Mouse (Mus musculus): ENCODE results near the gene Atoh8. TPM values are rescaled to one million over a fixed set of nuclear protein-coding genes. Genes with fewer than 3 reads are reported as not detected.
A peak's percentile ranks its signal among the peaks of the same experiment; 100 is the strongest.

Atoh8 gene
- polyA plus RNA-seq, 1 experiment from 2014 or later, result 32.2 TPM

DNA sequence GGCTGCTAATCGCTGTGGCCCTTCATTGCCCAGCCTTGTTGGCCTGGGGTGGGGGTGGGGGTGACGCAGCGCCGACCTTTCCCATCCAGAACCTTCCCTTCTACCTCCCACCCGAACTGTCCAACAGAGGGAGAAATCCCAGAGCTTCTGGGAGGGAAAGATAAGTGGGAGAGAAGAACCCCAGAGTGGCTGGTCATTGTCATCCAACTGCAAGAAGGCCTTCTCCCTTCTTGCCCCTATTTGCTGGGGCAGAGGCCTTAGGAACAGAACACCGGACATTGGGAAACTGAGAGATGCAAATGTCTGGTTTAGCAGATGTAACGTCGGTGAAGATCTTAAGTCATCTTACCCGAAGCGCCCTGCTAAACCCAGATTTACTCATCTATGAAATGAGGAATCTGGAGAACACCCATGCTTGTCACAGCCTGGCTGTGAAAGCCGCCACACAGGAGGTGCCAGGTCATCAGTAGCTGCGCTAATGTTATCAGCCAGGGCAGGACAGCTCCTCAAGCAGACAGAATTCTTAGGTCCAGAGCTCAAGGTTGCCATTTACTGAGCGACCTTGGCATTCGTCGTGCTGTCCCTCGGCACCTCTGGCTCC, 530 bp upstream of the Atoh8 start:
- no peak for ATAC-seq (ENCODE audit: low read depth)
- H3K9ac ChIP-seq (ENCODE audit: low read length), result peak overlapping the region; percentile 75
- 46% methylated on average over 16 of the region's 16 CpGs for WGBS
- H3K4me3 ChIP-seq (ENCODE audit: low read length), result peak overlapping the region; percentile 87
- H3K27me3 ChIP-seq (ENCODE audit: control insufficient read depth, insufficient read depth, low read depth, low read length), result no peaks in the 10 kb centered on the region; the same call in 1 of the 2 replicates
- H3K27ac ChIP-seq (ENCODE audit: low read length), result peak overlapping the region; percentile 95
- H3K4me2 ChIP-seq (ENCODE audit: low read depth, low read length), result peak overlapping the region; percentile 71
- no peaks in the 10 kb centered on the region for H3K9me3 ChIP-seq (ENCODE audit: control insufficient read depth, low read length)
- no peaks in the 10 kb centered on the region for H3K36me3 ChIP-seq (ENCODE audit: control insufficient read depth, insufficient read depth, low read length)
- peaks cover 57% of the 10 kb centered on the region for H3K4me1 ChIP-seq (replicated peaks; ENCODE audit: control insufficient read depth, insufficient read depth, low read length)

GRCm38 (mm10) chr6:72234372-72235097, 842 bp downstream of the Atoh8 start:
- Histone ChIP-seq H3K36me3 (ENCODE audit: control insufficient read depth, insufficient read depth, low read length) (no peaks in the 10 kb centered on the region), H3K4me2 (ENCODE audit: low read depth, low read length) (peak overlapping the region; percentile 71), H3K27me3 (ENCODE audit: control insufficient read depth, insufficient read depth, low read depth, low read length) (no peaks in the 10 kb centered on the region; the same call in 1 of the 2 replicates), H3K9me3 (ENCODE audit: control insufficient read depth, low read length) (no peaks in the 10 kb centered on the region), H3K4me3 (ENCODE audit: low read length) (peak overlapping the region; percentile 87), H3K27ac (ENCODE audit: low read length) (peak overlapping the region; percentile 95), H3K4me1 (replicated peaks; ENCODE audit: control insufficient read depth, insufficient read depth, low read length) (peaks cover 59% of the 10 kb centered on the region), H3K9ac (ENCODE audit: low read length) (peak overlapping the region; percentile 75)
- WGBS, result under 1% methylated on average over 79 of the region's 79 CpGs
- peak; percentile 44 for ATAC-seq (ENCODE audit: low read depth)

DNA sequence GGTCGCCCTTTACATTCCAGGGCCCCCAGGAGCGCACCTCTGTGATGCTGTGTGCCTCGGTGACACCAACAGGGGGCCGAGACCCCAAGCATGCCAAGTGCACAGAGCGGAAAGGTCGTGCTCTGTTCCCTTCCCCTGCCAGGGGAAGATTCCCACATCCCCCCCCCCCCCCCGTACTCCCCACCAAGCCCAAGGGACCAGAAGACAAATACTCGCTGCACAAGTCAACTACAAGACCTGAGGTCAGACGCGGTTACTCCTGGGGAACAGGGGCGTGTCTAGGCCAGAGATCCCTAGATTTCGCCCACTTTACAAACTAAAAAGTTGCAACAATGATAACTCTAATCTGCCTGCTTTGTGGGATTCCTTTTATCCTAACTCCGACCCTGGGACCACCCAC, 1.4 kb downstream of the Atoh8 start:
- Histone ChIP-seq H3K4me3 (ENCODE audit: low read length) (peak overlapping the region; percentile 87), H3K27ac (ENCODE audit: low read length) (peak overlapping the region; percentile 95), H3K9me3 (ENCODE audit: control insufficient read depth, low read length) (no peaks in the 10 kb centered on the region), H3K27me3 (ENCODE audit: control insufficient read depth, insufficient read depth, low read depth, low read length) (no peaks in the 10 kb centered on the region; the same call in 1 of the 2 replicates), H3K9ac (ENCODE audit: low read length) (peak overlapping the region; percentile 75), H3K4me2 (ENCODE audit: low read depth, low read length) (peak overlapping the region; percentile 71), H3K36me3 (ENCODE audit: control insufficient read depth, insufficient read depth, low read length) (no peaks in the 10 kb centered on the region), H3K4me1 (replicated peaks; ENCODE audit: control insufficient read depth, insufficient read depth, low read length) (peaks cover 57% of the 10 kb centered on the region)
- 2% methylated on average over 13 of the region's 13 CpGs for WGBS
- ATAC-seq (ENCODE audit: low read depth), result no peak

GRCm38 (mm10) chr6:72232870-72233269, 2.5 kb downstream of the Atoh8 start:
- Histone ChIP-seq H3K4me1 (replicated peaks; ENCODE audit: control insufficient read depth, insufficient read depth, low read length) (peaks cover 57% of the 10 kb centered on the region), H3K9ac (ENCODE audit: low read length) (peak overlapping the region; percentile 75), H3K27me3 (ENCODE audit: control insufficient read depth, insufficient read depth, low read depth, low read length) (no peaks in the 10 kb centered on the region; the same call in 1 of the 2 replicates), H3K36me3 (ENCODE audit: control insufficient read depth, insufficient read depth, low read length) (no peaks in the 10 kb centered on the region), H3K27ac (ENCODE audit: low read length) (no peak overlapping the region), H3K4me2 (ENCODE audit: low read depth, low read length) (peak overlapping the region; percentile 71), H3K4me3 (ENCODE audit: low read length) (peak overlapping the region; percentile 87), H3K9me3 (ENCODE audit: control insufficient read depth, low read length) (no peaks in the 10 kb centered on the region)
- WGBS, result 51% methylated on average over 5 of the region's 5 CpGs
- no peak for ATAC-seq (ENCODE audit: low read depth)

- no peak for ATAC-seq (ENCODE audit: low read depth)
- WGBS, result 89% methylated on average over 14 of the region's 14 CpGs
- Histone ChIP-seq H3K9ac (ENCODE audit: low read length) (peak overlapping the region; percentile 75), H3K4me3 (ENCODE audit: low read length) (peak overlapping the region; percentile 87), H3K4me2 (ENCODE audit: low read depth, low read length) (peak overlapping the region; percentile 71), H3K4me1 (replicated peaks; ENCODE audit: control insufficient read depth, insufficient read depth, low read length) (peaks cover 56% of the 10 kb centered on the region), H3K36me3 (ENCODE audit: control insufficient read depth, insufficient read depth, low read length) (no peaks in the 10 kb centered on the region), H3K9me3 (ENCODE audit: control insufficient read depth, low read length) (no peaks in the 10 kb centered on the region), H3K27ac (ENCODE audit: low read length) (no peak overlapping the region), H3K27me3 (ENCODE audit: control insufficient read depth, insufficient read depth, low read depth, low read length) (no peaks in the 10 kb centered on the region; the same call in 1 of the 2 replicates)
These were observed 3.0 kb downstream of the Atoh8 start for GRCm38 (mm10) chr6:72232411-72232810.

GRCm38 (mm10) chr6:72230875-72231274, 4.5 kb downstream of the Atoh8 start:
- Histone ChIP-seq H3K9ac (ENCODE audit: low read length) (peak overlapping the region; percentile 30; the same call in 1 of the 2 replicates), H3K36me3 (ENCODE audit: control insufficient read depth, insufficient read depth, low read length) (no peaks in the 10 kb centered on the region), H3K4me1 (replicated peaks; ENCODE audit: control insufficient read depth, insufficient read depth, low read length) (peaks cover 48% of the 10 kb centered on the region), H3K27ac (ENCODE audit: low read length) (no peak overlapping the region), H3K4me3 (ENCODE audit: low read length) (peak overlapping the region; percentile 18; the same call in 1 of the 2 replicates), H3K9me3 (ENCODE audit: control insufficient read depth, low read length) (no peaks in the 10 kb centered on the region), H3K27me3 (ENCODE audit: control insufficient read depth, insufficient read depth, low read depth, low read length) (no peaks in the 10 kb centered on the region; the same call in 1 of the 2 replicates), H3K4me2 (ENCODE audit: low read depth, low read length) (peak overlapping the region; percentile 71)
- WGBS, result 48% methylated on average over 5 of the region's 5 CpGs
- no peak for ATAC-seq (ENCODE audit: low read depth)

GRCm38 (mm10) chr6:72227665-72228265, 7.6 kb downstream of the Atoh8 start:
- H3K27me3 ChIP-seq (ENCODE audit: control insufficient read depth, insufficient read depth, low read depth, low read length), result no peaks in the 10 kb centered on the region; the same call in 1 of the 2 replicates
- 52% methylated on average over 9 of the region's 9 CpGs for WGBS
- no peaks in the 10 kb centered on the region for H3K36me3 ChIP-seq (ENCODE audit: control insufficient read depth, insufficient read depth, low read length)
- peaks cover 47% of the 10 kb centered on the region for H3K4me1 ChIP-seq (replicated peaks; ENCODE audit: control insufficient read depth, insufficient read depth, low read length)
- no peak for ATAC-seq (ENCODE audit: low read depth)
- H3K27ac ChIP-seq (ENCODE audit: low read length), result no peak overlapping the region
- H3K9me3 ChIP-seq (ENCODE audit: control insufficient read depth, low read length), result no peaks in the 10 kb centered on the region
- no peak overlapping the region for H3K9ac ChIP-seq (ENCODE audit: low read length)
- no peak overlapping the region for H3K4me2 ChIP-seq (ENCODE audit: low read depth, low read length)
- H3K4me3 ChIP-seq (ENCODE audit: low read length), result no peak overlapping the region

DNA sequence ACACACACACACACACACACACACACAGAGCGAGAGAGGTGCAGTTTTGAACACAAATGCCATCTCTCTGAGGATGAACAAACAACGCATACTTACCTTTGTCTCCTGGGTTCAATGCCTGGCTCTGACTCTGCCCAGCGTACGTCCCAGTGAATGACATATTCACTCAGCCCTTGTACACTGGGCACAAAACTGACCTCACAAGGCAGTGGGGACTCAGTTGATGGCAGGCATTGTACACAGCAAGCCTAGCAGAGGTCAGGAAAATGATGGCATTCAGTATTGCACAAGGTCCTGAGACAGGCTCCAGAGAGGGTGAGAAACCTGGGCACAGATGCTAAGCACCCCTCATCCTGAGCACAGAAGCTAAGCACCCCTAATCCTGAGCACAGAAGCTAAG, 8.4 kb downstream of the Atoh8 start:
- ATAC-seq (ENCODE audit: low read depth), result no peak
- Histone ChIP-seq H3K4me1 (replicated peaks; ENCODE audit: control insufficient read depth, insufficient read depth, low read length) (peaks cover 47% of the 10 kb centered on the region), H3K36me3 (ENCODE audit: control insufficient read depth, insufficient read depth, low read length) (no peaks in the 10 kb centered on the region), H3K4me2 (ENCODE audit: low read depth, low read length) (no peak overlapping the region), H3K4me3 (ENCODE audit: low read length) (no peak overlapping the region), H3K27ac (ENCODE audit: low read length) (no peak overlapping the region), H3K9me3 (ENCODE audit: control insufficient read depth, low read length) (no peaks in the 10 kb centered on the region), H3K9ac (ENCODE audit: low read length) (no peak overlapping the region), H3K27me3 (ENCODE audit: control insufficient read depth, insufficient read depth, low read depth, low read length) (no peaks in the 10 kb centered on the region; the same call in 1 of the 2 replicates)
- 96% methylated on average over 4 of the region's 4 CpGs for WGBS

DNA sequence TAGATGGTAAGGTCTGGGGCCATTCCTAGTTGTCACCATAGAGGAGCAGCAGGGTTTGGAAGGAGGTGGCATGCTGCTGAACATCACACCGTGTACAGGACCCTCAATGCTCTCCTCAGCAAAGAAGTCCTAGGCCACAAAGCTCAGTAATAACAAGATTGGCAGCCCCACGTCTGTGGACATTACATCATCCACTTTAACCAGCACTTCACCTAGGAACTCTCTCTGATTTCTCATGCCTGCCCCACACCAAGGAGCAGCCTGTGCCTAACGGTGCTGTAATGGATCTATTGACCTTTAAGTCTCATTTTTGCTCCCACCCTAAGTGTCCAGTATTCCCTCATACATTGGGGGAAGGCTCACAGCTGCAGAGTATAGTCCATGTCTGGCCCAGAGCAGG, 9.7 kb downstream of the Atoh8 start:
- Histone ChIP-seq H3K4me3 (ENCODE audit: low read length) (no peak overlapping the region), H3K9me3 (ENCODE audit: control insufficient read depth, low read length) (no peaks in the 10 kb centered on the region), H3K36me3 (ENCODE audit: control insufficient read depth, insufficient read depth, low read length) (no peaks in the 10 kb centered on the region), H3K4me2 (ENCODE audit: low read depth, low read length) (no peak overlapping the region), H3K27me3 (ENCODE audit: control insufficient read depth, insufficient read depth, low read depth, low read length) (no peaks in the 10 kb centered on the region), H3K9ac (ENCODE audit: low read length) (no peak overlapping the region), H3K4me1 (replicated peaks; ENCODE audit: control insufficient read depth, insufficient read depth, low read length) (peaks cover 41% of the 10 kb centered on the region), H3K27ac (ENCODE audit: low read length) (no peak overlapping the region)
- 37% methylated on average over 3 of the region's 3 CpGs for WGBS
- no peak for ATAC-seq (ENCODE audit: low read depth)

Data from lung, embryonic 16.5 days (tissue).